Mouse (Mus musculus) embryonic fibroblast, embryonic 13.5 days (primary cell): ENCODE data around the gene Fbxw10.

Experiments
- CTCF ChIP-seq: IDR thresholded peaks from 2 replicates; pipeline ENCODE4 v1.5.1; 2011; ENCODE audit warnings: mild to moderate bottlenecking, control low read depth, low read length, moderate library complexity, borderline replicate concordance; ENCODE audit not compliant: insufficient read depth
- POLR2A ChIP-seq: IDR thresholded peaks from 2 replicates; pipeline ENCODE4 v1.6.1; 2011; ENCODE audit warnings: low read depth, mild to moderate bottlenecking, control low read depth, low read length, moderate library complexity

DNA sequence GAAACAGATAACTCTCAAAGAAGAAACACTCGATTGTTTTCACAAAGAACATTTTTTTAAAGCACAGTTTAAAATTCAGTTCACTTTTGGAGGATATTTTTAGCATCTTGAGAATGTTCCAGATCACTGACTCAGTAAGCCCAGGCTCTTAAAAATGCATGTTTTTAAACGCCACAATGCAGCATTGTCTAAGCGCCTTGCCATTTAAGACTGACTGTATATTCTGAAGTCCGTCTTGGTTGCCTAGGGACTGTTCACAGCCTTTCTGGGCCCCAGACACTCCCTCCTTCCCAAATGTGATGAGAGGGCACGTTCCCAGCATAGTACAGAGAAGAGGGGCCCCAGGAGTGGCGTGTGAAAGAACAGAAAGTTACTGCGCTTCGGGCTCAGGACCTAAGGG, 64.5 kb downstream of the Fbxw10 start:
- TF ChIP-seq CTCF (no peak), POLR2A (no peak)
